Mouse (Mus musculus) cerebellum, postnatal 36 days (tissue): Measurements from ENCODE around the gene Susd1.

Experiments
- DNase-seq, 2 experiments: peaks; one replicate each; pipeline ENCODE4 v3.0.0; 2021 to 2022; ENCODE audit warnings: mixed read lengths in 2 of 2

The Susd1 gene

DNA sequence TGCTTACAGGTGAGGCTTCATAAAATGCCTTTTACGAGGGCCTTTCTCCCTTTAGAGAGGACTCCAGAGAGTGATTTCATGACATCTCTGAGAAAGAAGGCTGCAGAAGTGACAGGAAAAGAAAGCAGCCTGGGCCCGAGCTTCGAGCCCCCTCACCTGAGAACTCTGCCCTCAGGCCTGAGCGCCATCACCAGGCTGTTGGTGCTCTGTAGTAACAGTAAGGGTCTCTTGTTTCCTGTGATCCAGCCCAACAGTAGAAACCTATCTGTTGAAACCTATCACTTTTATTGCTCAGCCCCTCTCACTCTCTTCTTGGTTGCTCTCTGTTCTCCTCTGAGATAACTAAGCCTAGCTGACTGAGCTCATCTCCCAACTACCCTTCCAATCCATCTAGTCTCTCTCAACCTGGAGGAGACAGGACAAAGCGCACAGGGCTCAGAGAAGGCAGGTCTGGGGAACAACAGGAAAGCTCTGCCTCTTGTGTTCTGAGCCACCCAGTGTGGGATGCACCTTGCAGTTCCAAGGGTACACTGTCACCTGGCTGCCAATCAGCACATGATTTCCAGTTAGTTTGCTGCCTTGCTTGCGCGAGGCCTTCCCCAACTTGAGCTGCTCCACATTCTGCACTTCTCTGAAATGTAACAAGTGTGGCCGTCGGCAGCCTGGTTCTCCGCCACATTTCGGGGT lies 101.4 kb downstream of the Susd1 start:
- no peak for DNase-seq

DNA sequence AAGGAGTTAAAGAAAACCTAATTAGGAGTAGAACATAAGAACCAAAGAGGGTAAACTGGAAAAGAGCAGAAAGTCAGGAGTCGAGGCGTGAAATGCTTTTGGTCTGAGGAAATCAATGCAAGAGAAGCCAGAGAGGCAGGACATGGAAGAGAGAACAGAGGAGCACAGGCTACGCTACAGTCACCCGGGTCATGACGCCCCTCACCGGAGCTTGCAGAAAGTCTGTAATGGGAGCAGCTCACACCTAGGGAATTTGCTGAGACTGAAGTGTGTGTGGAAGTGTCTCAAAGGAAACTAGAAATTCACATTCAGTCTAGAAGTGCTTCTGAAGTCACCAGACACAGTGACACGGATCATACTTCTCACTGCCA lies 102.0 kb downstream of the Susd1 start:
- no peak for DNase-seq

DNA sequence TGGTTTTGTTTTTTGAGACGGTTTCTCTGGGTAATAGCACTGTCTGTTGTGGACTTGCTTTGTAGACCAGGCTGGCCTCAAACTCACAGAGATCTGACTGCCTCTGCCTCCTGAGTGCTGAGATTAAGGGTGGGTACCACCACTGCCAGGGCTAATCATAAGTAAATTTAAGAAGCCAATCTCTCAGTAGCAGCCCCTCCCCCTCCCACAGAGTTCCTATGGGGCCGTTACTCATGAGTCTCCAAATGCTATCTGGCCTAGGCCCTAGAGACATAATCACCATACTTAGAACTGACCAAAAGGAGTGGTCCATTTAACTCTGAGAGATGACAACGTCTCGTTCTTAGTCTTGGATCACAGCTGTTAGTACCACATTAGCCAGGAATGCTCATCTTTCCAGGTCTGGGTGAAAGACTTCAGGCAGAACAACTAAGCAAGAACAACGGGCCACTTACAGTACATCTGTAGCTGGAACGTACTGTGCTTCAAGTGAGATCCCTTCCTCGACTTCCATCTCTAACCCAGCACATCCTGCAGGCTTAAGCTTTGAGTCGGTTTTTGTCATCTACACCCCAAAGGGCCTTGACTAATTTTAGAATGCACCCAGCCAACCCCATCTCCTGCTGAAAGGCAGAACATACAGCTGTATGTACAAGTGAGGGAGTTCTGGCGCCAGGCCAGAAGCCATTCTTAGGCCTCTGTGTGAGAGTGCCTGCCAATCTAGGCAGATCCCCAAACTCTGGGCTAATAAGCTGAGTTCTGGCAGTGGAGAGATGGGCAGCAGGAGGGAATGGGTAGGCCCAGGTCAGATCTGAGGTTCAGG lies 102.6 kb downstream of the Susd1 start:
- peak in 1 of 2 experiments; percentile 12 for DNase-seq

DNA sequence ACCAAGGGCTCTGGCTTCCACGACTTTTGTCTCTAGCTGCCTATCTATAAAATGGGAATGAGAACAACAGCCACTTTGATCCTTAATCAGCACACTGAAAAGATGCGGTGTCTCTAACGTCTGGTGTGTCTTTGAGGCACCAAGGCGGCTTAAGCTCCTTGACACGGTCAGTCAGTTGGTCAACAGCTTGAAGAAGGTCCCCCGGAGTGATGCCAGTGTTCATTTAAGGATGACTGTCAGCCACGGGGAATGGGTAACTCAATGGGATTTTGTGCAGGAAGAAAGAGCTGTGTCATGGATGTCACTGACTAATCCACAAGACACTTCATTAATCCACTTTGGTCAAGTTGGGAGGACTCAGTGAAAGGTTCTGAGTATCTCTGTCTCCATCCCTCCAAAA lies 103.3 kb downstream of the Susd1 start:
- DNase-seq: no peak

DNA sequence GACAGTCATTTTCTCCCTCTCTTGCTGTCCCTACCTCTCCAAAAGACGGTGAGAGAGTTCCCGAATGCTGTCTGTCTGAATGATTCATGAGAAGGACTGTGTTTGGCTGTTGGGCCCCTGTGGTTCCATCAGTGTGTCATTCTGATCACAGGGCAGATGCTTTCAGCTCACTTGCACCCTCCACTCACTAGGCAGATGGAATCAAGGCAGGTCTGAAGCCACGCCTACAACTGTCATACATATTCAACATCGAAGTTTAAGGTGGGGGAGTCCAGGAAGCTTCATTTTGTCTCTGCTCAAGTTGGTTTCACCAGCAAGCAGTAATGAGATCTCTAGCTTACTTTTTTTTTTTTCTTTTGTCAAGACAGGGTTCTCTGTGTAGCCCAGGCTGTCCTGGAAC lies 104.2 kb downstream of the Susd1 start:
- no peak for DNase-seq

DNA sequence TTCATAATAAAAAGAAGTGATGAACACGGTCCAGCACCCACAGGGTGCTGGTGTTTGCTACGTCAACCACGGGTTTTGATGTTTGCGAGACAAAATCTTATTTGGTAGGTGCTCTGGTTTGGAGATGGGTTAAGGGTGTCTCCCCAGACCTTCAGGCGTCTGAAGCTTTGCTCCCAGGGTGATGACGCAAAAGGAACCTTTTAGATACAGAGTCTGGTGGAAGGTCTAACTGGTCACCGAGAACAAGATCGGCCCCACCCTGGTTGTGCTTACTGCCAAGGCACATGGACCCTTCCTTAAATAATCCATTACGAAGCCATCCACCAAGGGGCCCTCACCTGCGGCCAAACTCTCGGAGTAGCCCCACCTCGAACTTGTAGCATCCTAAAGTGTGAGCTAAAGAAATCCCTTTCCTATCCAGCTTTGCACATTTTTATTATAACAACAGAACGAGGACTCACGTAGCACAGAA lies 105.0 kb downstream of the Susd1 start:
- DNase-seq: no peak

DNA sequence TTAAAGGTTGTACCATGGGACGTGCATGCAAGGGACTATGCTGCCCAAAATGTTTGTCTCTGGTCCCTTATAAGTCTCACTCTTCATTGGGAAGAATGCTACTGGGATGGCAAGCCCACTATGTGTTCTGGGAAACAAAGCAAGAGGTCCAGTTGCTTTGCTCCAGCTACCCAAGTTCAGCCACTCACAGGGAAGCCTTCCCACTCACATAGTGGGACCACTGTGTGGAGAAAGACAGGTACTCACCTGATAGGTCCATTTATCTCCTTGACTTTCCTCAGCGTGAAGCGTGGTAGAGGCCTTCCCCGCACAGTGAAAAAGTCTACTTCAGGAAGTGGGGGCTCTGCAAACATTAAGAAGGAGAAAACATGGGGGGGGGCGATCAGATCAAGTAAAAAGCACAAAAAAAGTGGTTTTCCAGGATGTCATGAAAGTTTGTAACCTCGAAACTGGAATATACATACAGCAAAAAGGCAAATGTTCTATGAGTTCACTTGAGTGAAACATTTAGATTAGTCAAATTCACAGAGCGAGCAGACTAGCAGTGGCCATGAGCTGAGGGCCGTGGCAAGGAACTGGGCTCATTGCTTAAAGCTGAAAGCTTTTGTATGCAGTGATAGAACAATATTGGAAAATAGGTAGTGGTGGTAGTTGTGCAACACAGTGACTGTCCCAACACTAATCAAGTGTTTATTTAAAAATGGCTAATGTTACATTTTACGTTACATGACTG lies 105.6 kb downstream of the Susd1 start:
- DNase-seq: no peak

DNA sequence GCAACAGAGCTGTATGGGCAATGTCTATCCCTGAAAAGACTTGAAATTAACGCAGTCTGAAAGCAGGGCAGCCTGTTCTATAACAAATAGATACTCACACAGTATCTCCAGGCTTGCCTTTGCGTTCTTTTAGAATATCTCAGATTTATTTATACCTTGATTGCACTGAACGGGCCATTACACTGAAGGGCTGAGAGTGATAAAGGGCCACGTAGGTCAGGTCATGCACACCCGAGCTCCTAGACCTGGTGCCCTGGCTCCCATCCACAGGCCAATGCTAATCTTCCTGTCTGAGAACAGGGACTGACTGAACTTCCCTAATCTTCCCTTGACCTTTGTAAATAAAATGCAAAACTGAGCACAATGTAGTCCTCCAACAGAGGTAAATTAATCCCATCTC lies 106.3 kb downstream of the Susd1 start:
- DNase-seq: no peak

DNA sequence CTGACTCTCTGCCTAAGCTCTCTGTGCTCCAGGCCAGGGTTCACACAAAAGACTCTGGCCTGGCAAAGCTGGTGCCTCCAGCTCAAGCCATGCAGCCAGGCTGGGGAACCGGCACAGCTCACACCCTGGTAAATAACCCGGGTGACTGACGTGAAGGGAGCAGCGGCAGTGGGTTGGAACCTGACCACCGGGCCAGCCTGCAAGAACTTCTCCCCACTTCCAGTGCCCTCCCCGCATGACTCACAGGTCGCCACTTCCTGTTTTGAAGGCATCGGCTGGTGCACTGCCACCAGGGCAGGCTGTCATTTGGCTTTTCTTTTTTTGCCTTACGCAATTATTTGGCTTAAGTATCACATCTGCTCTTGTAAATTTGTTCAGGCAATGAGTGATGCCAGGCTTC lies 106.8 kb downstream of the Susd1 start:
- DNase-seq: peak; percentile 11

DNA sequence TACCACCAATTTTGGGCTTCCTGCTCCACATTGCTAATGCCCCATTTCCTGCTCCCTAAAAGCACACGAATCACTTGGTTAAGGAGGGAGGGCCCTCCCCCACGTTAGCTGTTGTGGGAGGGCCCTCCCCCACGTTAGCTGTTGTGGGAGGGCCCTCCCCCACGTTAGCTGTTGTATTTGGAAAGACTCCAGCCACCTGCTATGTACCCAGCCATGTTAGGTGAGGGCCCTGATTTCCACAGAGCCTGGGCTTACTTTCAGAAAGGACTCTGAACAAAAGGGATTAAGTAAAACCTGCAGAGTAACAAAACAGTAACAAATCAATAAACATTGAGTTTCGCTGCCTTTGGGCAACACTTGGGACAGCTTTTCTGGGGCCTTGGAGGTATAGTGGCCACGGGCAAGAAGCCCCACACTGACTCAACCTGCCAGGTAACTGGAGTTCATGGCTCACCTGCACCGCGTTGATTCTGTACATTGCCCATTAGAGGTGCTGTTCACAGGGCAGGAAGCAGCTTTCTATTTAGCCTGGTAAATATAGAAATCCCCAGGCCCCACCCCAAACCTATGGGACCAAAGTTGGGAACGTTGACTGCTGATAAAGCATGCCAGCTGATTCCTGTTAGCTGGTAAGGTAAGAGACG lies 107.3 kb downstream of the Susd1 start:
- DNase-seq: no peak

DNA sequence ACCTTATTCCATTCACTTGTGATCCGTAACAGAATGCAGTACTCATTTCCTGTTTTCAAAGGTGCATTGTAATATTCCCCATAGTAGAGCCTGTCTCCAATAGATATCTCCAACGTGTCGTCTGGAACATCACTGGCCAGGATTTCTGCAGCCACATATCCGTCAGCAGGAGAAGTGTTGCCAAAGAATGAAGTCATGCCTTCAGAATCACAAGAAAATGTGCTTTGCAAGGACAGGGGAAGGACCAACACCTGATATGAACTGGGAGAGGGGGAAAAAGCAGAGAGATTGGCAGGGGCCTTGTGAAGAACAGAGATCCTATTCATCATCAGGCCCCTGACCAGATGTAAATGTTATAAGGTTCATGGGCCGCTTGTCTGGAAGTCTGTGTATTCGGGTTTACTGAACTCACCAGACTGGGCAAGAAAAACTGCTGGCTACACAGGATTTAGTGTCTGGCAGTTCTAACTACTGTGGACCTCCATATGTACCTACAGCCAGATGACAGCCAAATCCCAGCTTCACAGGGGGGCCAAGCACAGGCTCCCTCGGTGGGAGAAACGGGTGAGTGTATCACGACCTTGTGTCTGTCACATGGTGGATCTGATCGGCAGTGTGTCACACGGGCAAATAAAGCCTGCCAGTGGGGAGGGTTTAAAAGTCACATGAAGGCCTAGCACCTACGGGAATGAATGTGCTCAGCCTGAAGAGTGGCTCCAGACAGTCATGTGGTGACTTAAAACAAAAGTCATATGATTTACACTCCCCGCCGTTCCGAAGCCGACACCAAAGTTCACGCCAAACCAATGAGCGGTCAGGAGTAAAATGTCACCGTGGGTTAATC lies 108.8 kb downstream of the Susd1 start:
- DNase-seq: no peak

DNA sequence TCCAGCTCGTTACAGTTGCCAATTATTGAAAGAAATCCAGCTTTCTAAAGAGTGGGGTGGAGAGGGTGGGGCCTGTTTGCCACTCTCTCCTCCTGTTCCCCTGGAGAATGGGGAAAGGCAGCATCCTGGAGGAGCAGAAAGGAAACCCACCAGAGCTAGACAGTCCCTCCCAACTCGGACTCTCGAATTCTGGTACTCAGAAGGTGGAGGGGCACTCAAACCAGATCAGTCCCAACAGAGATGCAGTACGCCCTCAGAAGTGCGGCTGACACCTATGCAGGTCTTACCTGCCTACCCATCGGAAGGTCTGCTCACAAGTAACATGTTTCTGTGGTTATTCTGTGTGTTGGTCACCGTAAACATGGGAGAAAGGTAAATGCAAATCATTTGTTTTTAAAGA lies 109.6 kb downstream of the Susd1 start:
- DNase-seq: no peak

DNA sequence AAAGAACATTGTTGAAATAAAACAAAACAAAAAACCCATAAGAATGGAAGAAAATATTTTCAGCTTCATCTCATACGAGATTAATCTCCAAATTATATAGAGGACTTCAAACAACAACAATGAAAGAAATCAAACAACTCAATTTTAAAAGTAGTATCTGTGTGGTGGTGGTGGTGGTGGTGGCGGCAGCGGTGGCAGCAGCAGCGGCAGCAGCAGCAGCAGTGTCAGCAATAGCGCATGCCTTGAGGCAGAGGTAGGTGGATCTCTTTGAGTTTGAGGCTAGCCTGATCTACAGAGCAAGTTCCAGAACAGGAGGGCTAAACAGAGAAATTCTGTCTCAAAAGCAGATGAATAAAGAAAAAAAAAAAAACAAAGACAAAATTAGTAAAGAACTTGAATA lies 110.4 kb downstream of the Susd1 start:
- DNase-seq: no peak

DNA sequence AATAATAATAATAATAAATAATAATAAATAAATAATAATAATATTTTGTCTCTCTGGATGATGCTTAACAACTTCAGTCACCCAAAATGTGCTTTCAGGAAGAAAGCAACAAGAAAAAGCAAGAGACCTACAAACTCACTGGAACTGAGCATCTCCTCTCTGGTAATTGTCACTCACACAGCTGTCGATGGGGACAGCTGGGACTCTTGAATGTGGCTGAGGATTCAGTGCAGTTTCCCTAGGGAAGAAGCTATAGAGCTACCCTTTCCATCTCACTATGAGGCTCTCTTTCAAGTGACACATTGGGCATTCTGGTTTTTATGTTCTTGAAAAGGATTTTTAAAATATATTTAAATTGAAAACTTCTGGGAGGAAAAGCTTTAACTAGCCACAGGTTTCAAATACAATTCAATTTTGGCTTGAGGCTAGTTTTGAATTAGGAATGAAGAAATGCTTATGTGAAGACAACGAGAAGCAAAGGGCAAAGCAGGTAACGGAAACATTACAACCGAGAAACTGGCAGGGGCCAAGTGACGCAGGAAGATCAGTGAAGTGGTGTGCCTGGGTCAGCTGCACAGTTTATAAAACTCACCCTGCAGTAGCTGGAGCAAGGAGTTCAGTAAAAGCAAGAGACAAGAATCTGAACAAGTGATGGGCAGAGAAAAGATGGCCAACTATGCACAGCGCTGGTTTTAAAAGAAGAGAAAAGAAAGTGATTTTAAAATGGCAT lies 112.2 kb downstream of the Susd1 start:
- DNase-seq: no peak

DNA sequence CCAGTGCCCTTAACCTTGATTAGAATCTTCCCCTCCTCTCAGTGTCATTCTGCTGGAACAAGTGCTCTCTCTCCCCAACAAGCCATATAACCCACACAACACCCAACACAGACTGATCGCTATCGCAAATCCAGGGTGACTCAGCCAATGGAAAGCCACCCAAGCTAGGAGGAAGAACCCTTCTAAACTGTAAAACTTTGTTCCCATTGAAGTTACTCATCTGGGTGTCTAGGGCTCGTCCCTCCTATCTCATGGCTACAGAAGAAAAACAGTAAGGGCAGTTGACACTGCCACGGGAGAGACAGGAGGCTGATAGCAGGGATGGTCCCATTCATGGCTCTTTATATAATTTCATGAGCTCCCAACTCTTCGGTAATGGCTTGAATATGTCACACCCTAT lies 114.1 kb downstream of the Susd1 start:
- DNase-seq: no peak

DNA sequence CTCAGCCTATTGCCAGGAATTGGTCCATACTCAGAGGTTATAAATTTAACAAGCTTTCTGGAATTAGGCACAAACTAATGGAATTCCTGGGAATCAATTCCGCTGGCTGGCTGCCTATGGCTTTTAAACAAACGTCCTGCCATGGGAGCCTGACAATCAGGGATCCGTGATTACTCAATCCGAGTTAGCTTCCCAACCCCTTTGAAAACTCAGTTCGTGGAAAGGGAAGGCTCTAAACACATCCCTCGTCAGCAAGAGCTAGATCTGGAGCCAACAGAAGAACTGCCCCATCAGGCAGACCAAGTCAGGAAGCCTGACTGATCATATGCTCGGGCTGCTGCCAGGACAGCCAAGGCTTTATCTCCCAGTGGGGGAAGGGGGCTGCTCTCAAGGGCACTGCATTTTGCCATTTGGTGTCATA lies 115.2 kb downstream of the Susd1 start:
- DNase-seq: no peak

DNA sequence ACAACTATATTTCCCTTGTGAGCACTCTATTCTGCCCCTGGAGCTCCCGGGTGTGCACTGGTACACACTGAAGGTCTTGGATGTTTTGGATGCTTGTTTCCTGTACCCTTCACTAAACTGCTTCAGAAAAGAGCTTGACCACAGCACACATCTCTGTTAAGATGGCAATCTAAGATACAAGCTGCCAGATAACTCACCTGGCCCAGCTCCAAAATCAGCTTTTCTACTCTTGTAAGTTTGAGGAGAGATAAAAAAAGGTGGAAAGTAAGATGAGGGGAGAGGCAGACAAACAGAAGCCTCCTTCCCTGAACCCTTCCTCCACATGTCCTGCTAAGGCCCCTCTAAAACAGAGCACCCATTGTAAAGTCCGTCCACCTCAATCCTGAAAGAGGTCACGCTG lies 115.7 kb downstream of the Susd1 start:
- DNase-seq: no peak

DNA sequence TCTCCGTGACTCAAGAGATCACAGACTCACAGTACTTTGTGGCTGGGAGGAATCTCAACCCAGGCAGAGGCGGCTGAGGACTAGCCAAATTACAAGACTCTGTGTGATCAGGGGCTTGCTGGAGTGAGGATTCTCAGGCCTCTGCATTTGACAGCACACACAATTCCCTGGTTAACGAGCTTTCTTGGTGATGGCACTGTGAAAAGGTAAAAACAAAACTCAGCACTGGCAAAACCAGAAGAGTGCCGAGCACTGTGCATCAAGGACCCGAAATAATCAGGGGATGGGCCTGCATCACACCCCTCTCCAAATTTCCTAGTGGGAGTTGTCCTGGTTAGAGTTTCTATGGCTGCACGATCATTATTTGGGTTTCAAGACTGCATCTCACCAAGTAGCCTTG lies 116.4 kb downstream of the Susd1 start:
- DNase-seq: no peak

DNA sequence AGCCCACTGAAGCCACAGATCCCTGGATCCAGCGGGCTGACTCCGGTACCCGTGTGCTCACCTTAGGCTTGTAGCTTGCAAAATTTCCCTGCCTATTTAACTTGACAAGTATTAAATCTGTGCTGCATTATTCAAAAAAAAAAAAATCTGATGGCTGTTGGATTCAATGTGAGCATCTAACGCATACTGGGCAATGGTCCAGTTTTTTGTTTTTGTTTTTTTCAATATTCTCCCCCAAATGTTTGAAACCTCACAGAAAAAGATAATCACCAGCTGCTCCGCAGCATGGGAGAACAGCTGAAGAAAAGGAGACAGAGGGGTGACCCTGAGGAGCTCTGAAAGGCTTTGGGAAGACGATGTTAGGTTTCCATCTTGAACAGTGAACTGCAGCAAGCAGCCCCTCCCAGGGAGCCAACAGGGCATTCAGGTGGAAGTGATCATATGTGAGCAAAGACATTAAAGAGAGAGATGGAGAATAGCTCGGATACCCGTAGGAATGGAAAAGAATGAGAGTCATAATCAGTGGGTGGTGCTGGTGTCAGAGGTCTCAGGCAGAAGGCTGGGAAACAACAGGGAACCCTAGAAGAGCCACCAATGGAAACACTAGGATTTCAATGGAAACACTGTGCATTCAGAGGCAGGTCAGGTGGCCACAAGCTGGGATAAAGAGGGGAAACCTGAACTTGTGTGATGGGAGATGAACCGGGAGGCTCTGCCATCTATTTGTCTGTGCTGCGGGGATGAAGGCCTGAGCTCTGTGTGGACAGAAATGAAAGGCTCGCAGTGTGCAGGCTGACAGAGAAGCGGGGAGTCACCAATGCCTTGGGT lies 117.0 kb downstream of the Susd1 start:
- no peak for DNase-seq

DNA sequence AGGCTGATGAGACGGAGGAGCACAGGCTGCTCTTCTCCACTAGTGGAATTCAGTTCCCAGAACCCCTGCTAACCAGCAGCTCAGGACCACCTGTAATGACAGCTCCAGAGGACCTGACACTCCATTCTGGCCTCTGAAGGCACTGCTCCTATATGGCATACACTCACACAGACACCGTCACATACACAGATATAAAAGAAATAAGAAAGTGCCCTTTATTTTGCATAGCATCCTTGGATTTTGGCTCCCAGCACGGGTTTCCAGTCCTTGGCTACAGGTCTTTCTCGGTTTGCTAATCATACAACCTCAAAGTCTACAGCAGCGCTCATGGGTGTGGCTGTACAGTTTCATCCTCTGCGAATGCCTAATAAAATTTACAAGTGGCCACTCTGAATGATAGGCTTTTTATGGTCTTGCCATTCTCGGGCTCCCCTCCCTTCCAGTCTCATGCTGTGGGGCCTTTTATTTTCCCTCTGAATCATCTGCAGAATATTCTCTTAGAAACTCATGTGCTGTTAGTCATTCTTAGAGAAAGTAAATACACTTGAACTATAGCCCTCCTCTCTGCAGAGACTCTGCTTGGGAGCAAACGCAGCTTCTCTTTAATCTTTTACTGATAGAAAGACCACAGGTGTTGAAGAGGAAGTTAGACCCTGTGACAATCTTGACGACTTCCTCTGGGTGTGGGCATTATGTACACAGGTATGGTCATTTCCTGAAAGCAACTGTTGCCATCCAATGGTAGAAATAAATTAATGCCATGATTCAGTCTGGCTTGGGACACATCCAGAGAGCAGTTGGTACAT lies 119.1 kb downstream of the Susd1 start:
- no peak for DNase-seq
